Mouse (Mus musculus) ES-Bruce4 (cell line): ENCODE results near the gene Tpr.

Source experiments
- CTCF ChIP-seq: IDR thresholded peaks from one replicate; pipeline ENCODE4 v1.8.1; 2011; ENCODE audit warnings: low read depth, low read length
- EP300 ChIP-seq: IDR thresholded peaks from 2 replicates; pipeline ENCODE4 v1.6.1; 2011; ENCODE audit warnings: low read depth, low read length; ENCODE audit not compliant: insufficient read depth

DNA sequence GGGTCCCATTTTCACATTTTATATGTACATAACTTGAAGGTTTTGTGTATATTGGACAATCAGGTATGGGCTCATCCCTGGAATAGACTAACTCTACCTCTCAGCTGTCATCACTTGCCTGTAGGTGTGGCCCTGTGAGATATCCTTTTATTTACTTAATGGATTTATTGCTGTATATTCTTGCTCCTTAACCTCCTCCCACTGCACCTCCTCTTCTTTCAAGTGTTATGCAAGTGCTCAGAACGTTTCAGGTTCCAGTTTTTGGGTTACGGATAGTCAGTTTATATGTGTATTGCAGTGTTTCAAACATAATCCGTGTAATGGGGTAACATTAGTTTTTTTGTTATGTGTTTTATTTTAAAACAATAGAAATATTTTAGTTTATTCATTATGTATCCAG, 46.0 kb downstream of the Tpr start:
- TF ChIP-seq EP300 (no peak), CTCF (no peak)
